18 mouse cellular contexts compared by ENCODE assay signal in genomic region chr5:32720416-32720815, GRCm38 (mm10).
"Had no signal": no experiment of that assay in that cellular context is flagged by ENCODE, and none has a peak within 500 bp of the region (broad histone marks: within the 10 kb centered on the region; RNA-seq: fewer than 3 reads in every experiment).

No protein-coding gene starts in this region.

- H3K4me2 ChIP-seq: limb, embryonic 13.5 days; liver, embryonic 15.5 days; lung, embryonic 14.5 days; midbrain, embryonic 12.5 days; midbrain, embryonic 15.5 days; neural tube, embryonic 12.5 days; neural tube, embryonic 15.5 days had no signal

- H3K27ac ChIP-seq: kidney, postnatal 0 days; limb, embryonic 10.5 days; limb, embryonic 13.5 days; macrophage; midbrain, embryonic 12.5 days; midbrain, embryonic 15.5 days; neural tube, embryonic 12.5 days; neural tube, embryonic 15.5 days; stomach, postnatal 0 days had no signal

- DNase-seq: kidney, adult 2 months; kidney, postnatal 36 days; lung, embryonic 14.5 days; right cerebral cortex, adult 18-20 months; right cerebral cortex, postnatal 14 days; right cerebral cortex, postnatal 4 days; thymus, postnatal 25 days had no signal

- H3K36me3 ChIP-seq: limb, embryonic 10.5 days; limb, embryonic 13.5 days; liver, embryonic 15.5 days; midbrain, embryonic 12.5 days; midbrain, embryonic 15.5 days; neural tube, embryonic 12.5 days; neural tube, embryonic 15.5 days had no signal

- H3K9me3 ChIP-seq: liver, embryonic 15.5 days; midbrain, embryonic 12.5 days; neural tube, embryonic 12.5 days; neural tube, embryonic 15.5 days had no signal

- H3K4me3 ChIP-seq: limb, embryonic 10.5 days; limb, embryonic 13.5 days; liver, embryonic 15.5 days; midbrain, embryonic 12.5 days; midbrain, embryonic 15.5 days; neural tube, embryonic 12.5 days; neural tube, embryonic 15.5 days had no signal

- ATAC-seq: lung, postnatal 0 days; midbrain, embryonic 15.5 days had no signal

- H3K4me1 ChIP-seq: midbrain, embryonic 12.5 days; midbrain, embryonic 15.5 days; neural tube, embryonic 12.5 days; neural tube, embryonic 15.5 days had no signal

- H3K27me3 ChIP-seq: limb, embryonic 13.5 days; liver, embryonic 15.5 days; midbrain, embryonic 12.5 days; midbrain, embryonic 15.5 days; neural tube, embryonic 12.5 days; neural tube, embryonic 15.5 days had no signal

- H3K9ac ChIP-seq: limb, embryonic 13.5 days; liver, embryonic 15.5 days; lung, embryonic 14.5 days; midbrain, embryonic 12.5 days; midbrain, embryonic 15.5 days; neural tube, embryonic 12.5 days; neural tube, embryonic 15.5 days had no signal
